Mouse (Mus musculus) spleen, embryonic (tissue): ENCODE measurements around the gene Abcf1.
"Not testable (repeated sequence)": the region's sequence is repeated elsewhere in the genome, so short reads cannot be mapped to it uniquely, and the experiment has no call there.

ENCODE experiments used
- CTCF ChIA-PET: fragments of 350-600 bp; sonication (Branson Sonifier 250); formaldehyde crosslinking; loops from one replicate; lab custom pipeline; 2022; lab: Charles Lee

Gene Abcf1

GRCm38 (mm10) chr17:35979401-35980362, 10.1 kb upstream of the Abcf1 start, which contains the start of the genes Gnl1 and Prr3:
Gene Gnl1 (plus strand): TSS chr17:35979851.
Gene Prr3 (minus strand): TSS chr17:35980236.
- CTCF ChIA-PET, result interaction anchor here (0.8 kb wide), 1 partner anchor 10 kb away, joined by 3 read pairs; the partner anchor contains the start of gene Abcf1

GRCm38 (mm10) chr17:35978811-35979400, 9.3 kb upstream of the Abcf1 start:
- CTCF ChIA-PET, result interaction anchor here (0.8 kb wide), 1 partner anchor 9 kb away, joined by 3 read pairs; the partner anchor contains the start of gene Abcf1

- CTCF ChIA-PET, result interaction anchor here (0.8 kb wide), 1 partner anchor 69 kb away, joined by 3 read pairs; no protein-coding TSS in a partner anchor
Observed at GRCm38 (mm10) chr17:35972131-35972530, 2.6 kb upstream of the Abcf1 start.

GRCm38 (mm10) chr17:35967621-35968020, 1.9 kb downstream of the Abcf1 start:
- CTCF ChIA-PET, result no interaction called here

GRCm38 (mm10) chr17:35963279-35963678, 6.3 kb downstream of the Abcf1 start:
- CTCF ChIA-PET, result no interaction called here

GRCm38 (mm10) chr17:35958533-35959223, 10.9 kb downstream of the Abcf1 start:
- CTCF ChIA-PET, result no interaction called here

- CTCF ChIA-PET, result no interaction called here
Observed at GRCm38 (mm10) chr17:35954665-35955064, 14.9 kb downstream of the Abcf1 start.

GRCm38 (mm10) chr17:35952559-35952958, 17.0 kb downstream of the Abcf1 start:
- CTCF ChIA-PET, result not testable (repeated sequence)

- CTCF ChIA-PET, result not testable (repeated sequence)
Observed at GRCm38 (mm10) chr17:35950946-35951345, 18.6 kb downstream of the Abcf1 start.

GRCm38 (mm10) chr17:35939941-35940340, 29.6 kb downstream of the Abcf1 start:
- CTCF ChIA-PET, result no interaction called here

GRCm38 (mm10) chr17:35939108-35939507, 30.5 kb downstream of the Abcf1 start:
- CTCF ChIA-PET, result interaction anchor here (0.6 to 0.9 kb wide), 2 partner anchors 54 to 87 kb away, joined by 3 to 5 read pairs; no protein-coding TSS in a partner anchor

- CTCF ChIA-PET, result interaction anchor here (0.6 to 2.1 kb wide), 3 partner anchors 41 to 59 kb away, joined by 3 to 12 read pairs (median 7); partner anchors contain the start of gene 2310061I04Rik
Observed at GRCm38 (mm10) chr17:35937700-35938348, 31.7 kb downstream of the Abcf1 start.

- CTCF ChIA-PET, result not testable (repeated sequence)
Observed at GRCm38 (mm10) chr17:35935763-35936162, 33.8 kb downstream of the Abcf1 start.

- CTCF ChIA-PET, result no interaction called here
Observed at GRCm38 (mm10) chr17:35932608-35933007, 37.0 kb downstream of the Abcf1 start.

GRCm38 (mm10) chr17:35930627-35931026, 38.9 kb downstream of the Abcf1 start:
- CTCF ChIA-PET, result no interaction called here

- CTCF ChIA-PET, result no interaction called here
Observed at GRCm38 (mm10) chr17:35929534-35929933, 40.0 kb downstream of the Abcf1 start.

- CTCF ChIA-PET, result interaction anchor here (0.6 kb wide), 1 partner anchor 56 kb away, joined by 4 read pairs; no protein-coding TSS in a partner anchor
Observed at GRCm38 (mm10) chr17:35927471-35927870, 42.1 kb downstream of the Abcf1 start.

GRCm38 (mm10) chr17:35923281-35923680, 46.3 kb downstream of the Abcf1 start:
- CTCF ChIA-PET, result no interaction called here

- CTCF ChIA-PET, result interaction anchor here (0.5 kb wide), 1 partner anchor 9 kb away, joined by 4 read pairs; no protein-coding TSS in a partner anchor
Observed at GRCm38 (mm10) chr17:35922566-35922965, 47.0 kb downstream of the Abcf1 start.

- CTCF ChIA-PET, result interaction anchor here (0.6 kb wide), 3 partner anchors 49 to 1289 kb away, joined by 3 to 11 read pairs (median 8); partner anchors contain the start of gene Tnf
Observed at GRCm38 (mm10) chr17:35921710-35922109, 47.9 kb downstream of the Abcf1 start.
